Mouse (Mus musculus) common myeloid progenitor, adult 5-6 weeks (primary cell): Measurements from ENCODE around the gene Ell. TPM values are rescaled to one million over a fixed set of nuclear protein-coding genes. Genes with fewer than 3 reads are reported as not detected.

Experiments used
- ATAC-seq: replicated peaks from 2 replicates; pipeline ENCODE4 v1.8.0; 2016; ENCODE audit warnings: low read depth, mild to moderate bottlenecking, moderate TSS enrichment, inconsistent platforms; ENCODE audit not compliant: poor library complexity, severe bottlenecking
- total RNA-seq: library from RNA; stranded (forward); fragments of 200-1000, 187-1606 nt; gene quantifications from 2 replicates; pipeline ENCODE4 v1.2.3, GENCODE M21; 2017

Ell gene
- total RNA-seq, 1 experiment from 2014 or later, result 10.5 TPM

- ATAC-seq, result peak; percentile 40
These were observed 91.5 kb downstream of the Ell start for GRCm38 (mm10) chr8:70630532-70631381.

- no peak for ATAC-seq
These were observed 92.2 kb downstream of the Ell start for GRCm38 (mm10) chr8:70631436-70631835.

GRCm38 (mm10) chr8:70632346-70632892 lies 93.2 kb downstream of the Ell start, which contains the start of gene Gdf15:
Gene Gdf15, minus strand, starts transcription at chr8:70632456.
- no peak for ATAC-seq

GRCm38 (mm10) chr8:70634066-70634465 lies 94.8 kb downstream of the Ell start:
- no peak for ATAC-seq

GRCm38 (mm10) chr8:70635527-70635926 lies 96.3 kb downstream of the Ell start:
- peak; percentile 51 for ATAC-seq

GRCm38 (mm10) chr8:70636838-70637237 lies 97.6 kb downstream of the Ell start:
- no peak for ATAC-seq

GRCm38 (mm10) chr8:70638752-70639151 lies 99.5 kb downstream of the Ell start:
- ATAC-seq, result no peak

Other genes starting within 250 kb of the Ell start
- gene Ddx49, start 237.0 kb upstream of the Ell start, total RNA-seq, result 162 and 168 TPM in 2 replicates
- gene Cope, start 236.9 kb upstream of the Ell start, total RNA-seq, result 72.8 and 104 TPM in 2 replicates
- gene Cers1, start 223.7 kb upstream of the Ell start, total RNA-seq, result not detected in 2 replicates
- gene Gdf1, start 209.6 kb upstream of the Ell start, total RNA-seq, result not detected in 2 replicates
- 31.9 and 36.7 TPM in 2 replicates for gene Upf1, start 186.2 kb upstream of the Ell start, total RNA-seq
- gene Comp, start 165.9 kb upstream of the Ell start, total RNA-seq, result 0.27 TPM in 1 of 2 replicates, not detected in the other
- gene Crtc1, start 99.9 kb upstream of the Ell start, total RNA-seq, result 1.1 and 8.9 TPM in 2 replicates
- 5.9 and 10.6 TPM in 2 replicates for gene Klhl26, start 62.5 kb upstream of the Ell start, total RNA-seq
- not detected in 2 replicates for gene Tmem59l, start 52.1 kb upstream of the Ell start, total RNA-seq
- gene Crlf1, start 46.3 kb upstream of the Ell start, total RNA-seq, result not detected in 2 replicates
- 50.1 and 56.4 TPM in 2 replicates for gene Rex1bd, start 32.7 kb upstream of the Ell start, total RNA-seq
- 3,128 and 4,626 TPM in 2 replicates for gene Uba52, start 28.7 kb upstream of the Ell start, total RNA-seq
- gene Fkbp8, start 11.7 kb upstream of the Ell start, total RNA-seq, result 95.9 and 128 TPM in 2 replicates
- gene Kxd1, start 11.5 kb upstream of the Ell start, total RNA-seq, result 70.8 and 71.1 TPM in 2 replicates
- gene Isyna1, start 54.9 kb downstream of the Ell start, total RNA-seq, result 35.0 and 43.9 TPM in 2 replicates
- 43.8 and 58.4 TPM in 2 replicates for gene Ssbp4, start 69.4 kb downstream of the Ell start, total RNA-seq
- 1.6 and 2.6 TPM in 2 replicates for gene Lrrc25, start 76.7 kb downstream of the Ell start, total RNA-seq
- 0.29 TPM in 1 of 2 replicates, not detected in the other for gene Gdf15, start 93.0 kb downstream of the Ell start, total RNA-seq
- 3.2 and 3.6 TPM in 2 replicates for gene Pgpep1, start 120.9 kb downstream of the Ell start, total RNA-seq
- 129 and 163 TPM in 2 replicates for gene Lsm4, start 133.8 kb downstream of the Ell start, total RNA-seq
- 54.4 and 58.2 TPM in 2 replicates for gene Jund, start 159.5 kb downstream of the Ell start, total RNA-seq
- 0.05 TPM in 1 of 2 replicates, not detected in the other for gene Iqcn, start 164.0 kb downstream of the Ell start, total RNA-seq
- gene Gm3336, start 179.1 kb downstream of the Ell start, total RNA-seq, result not detected in 2 replicates
- 0.09 TPM in 1 of 2 replicates, not detected in the other for gene Pde4c, start 184.3 kb downstream of the Ell start, total RNA-seq
- gene Rab3a, start 215.2 kb downstream of the Ell start, total RNA-seq, result 1.5 and 4.2 TPM in 2 replicates
- gene Mpv17l2, start 221.5 kb downstream of the Ell start, total RNA-seq, result 10.6 and 11.7 TPM in 2 replicates
- 19.8 and 23.7 TPM in 2 replicates for gene Pik3r2, start 237.3 kb downstream of the Ell start, total RNA-seq